Mouse (Mus musculus) liver, embryonic 14.5 days (tissue): ENCODE data around the gene Nipsnap3a. TPM values are rescaled to one million over a fixed set of nuclear protein-coding genes. Genes with fewer than 3 reads are reported as not detected.

Source experiments
- ATAC-seq: fragments of 200-750 bp; cut with Nextera tagmentation; 2 replicates; pipeline ENCODE4 v1.8.0; 2017; ENCODE audit warnings: moderate number of reproducible peaks, mild to moderate bottlenecking, moderate library complexity; ENCODE audit not compliant: insufficient read depth
- DNase-seq, 3 experiments: peaks; one replicate each; pipeline ENCODE4 v3.0.0-alpha.2; 2012 to 2013; ENCODE audit warnings: low read depth in 3 of 3, low spot score in 3 of 3
- H3K27ac ChIP-seq: fragments of 300-500 bp; sonication (generic); 2 replicates; pipeline ENCODE4 v1.5.1; 2014; ENCODE audit warnings: moderate library complexity, mild to moderate bottlenecking, control low read depth, inconsistent platforms
- H3K27me3 ChIP-seq: fragments of 300-500 bp; sonication (generic); 2 replicates; pipeline ENCODE4 v1.6.1; 2014; ENCODE audit warnings: mild to moderate bottlenecking, low read length, moderate library complexity; ENCODE audit not compliant: control insufficient read depth, insufficient read depth
- H3K36me3 ChIP-seq: fragments of 300-500 bp; sonication (generic); replicated peaks from 2 replicates; pipeline ENCODE4 v1.6.1; 2014; ENCODE audit warnings: low read depth; ENCODE audit not compliant: control insufficient read depth, insufficient read depth
- H3K4me1 ChIP-seq, 2 experiments: fragments of 200-500 bp in 1 of 2; fragments of 300-500 bp in 1 of 2; sonication (generic) in 1 of 2; replicated peaks; 2 replicates each; pipeline ENCODE4 v1.6.1; 2012 to 2014; ENCODE audit warnings: antibody characterized with exemption in 1 of 2, inconsistent platforms in 1 of 2, low read length in 1 of 2; ENCODE audit not compliant: control insufficient read depth in 2 of 2, insufficient read depth in 2 of 2
- H3K4me2 ChIP-seq: fragments of 300-500 bp; sonication (generic); 2 replicates; pipeline ENCODE4 v1.6.1; 2014; ENCODE audit warnings: low read depth, mild to moderate bottlenecking, control low read depth, moderate library complexity
- H3K4me3 ChIP-seq, 2 experiments: fragments of 200-500 bp in 1 of 2; fragments of 300-500 bp in 1 of 2; sonication (generic) in 1 of 2; 2 replicates each; pipeline ENCODE4 v1.5.1; 2012 to 2014; ENCODE audit warnings: low read depth in 2 of 2, low read length in 2 of 2, mild to moderate bottlenecking in 2 of 2, control low read depth in 1 of 2, inconsistent platforms in 1 of 2, moderate library complexity in 1 of 2; ENCODE audit not compliant: insufficient read depth in 1 of 2
- H3K9ac ChIP-seq: fragments of 300-500 bp; sonication (generic); replicated peaks from 2 replicates; pipeline ENCODE4 v1.6.1; 2014; ENCODE audit warnings: mild to moderate bottlenecking, control low read depth, moderate library complexity
- H3K9me3 ChIP-seq: fragments of 300-500 bp; sonication (generic); 2 replicates; pipeline ENCODE4 v1.6.1; 2016; ENCODE audit warnings: low read length, mixed read lengths; ENCODE audit not compliant: control insufficient read depth
- CTCF ChIP-seq: IDR thresholded peaks from 2 replicates; pipeline ENCODE4 v1.5.1; 2016; ENCODE audit warnings: antibody characterized with exemption, low read depth, control low read depth
- EP300 ChIP-seq: IDR thresholded peaks from 2 replicates; pipeline ENCODE4 v1.6.1; 2016; ENCODE audit warnings: antibody characterized with exemption, low read depth
- WGBS: fragments of 180-500 bp; shearing (Covaris S2); extraction: QIAGEN DNeasy Blood & Tissue Kit; methylation state at CpG from one replicate; pipeline ENCODE4 v1.1.7; 2014; ENCODE audit not compliant: insufficient replicate concordance; 5-methylcytosine and 5-hydroxymethylcytosine counted together
- polyA plus RNA-seq, 2 experiments: library from polyadenylated mRNA; depleted of rRNA in 1 of 2; stranded (reverse) in 1 of 2; unstranded in 1 of 2; fragments of >200 nt; fragmentation: Nextera tagmentation in 1 of 2; extraction: Ambion mirVana in 1 of 2; gene quantifications; 2 replicates each; pipeline versions ENCODE4 v1.2.1 to v1.2.3; 2012 to 2014

Nipsnap3a gene
- polyA plus RNA-seq, 2 experiments, result not detected

DNA sequence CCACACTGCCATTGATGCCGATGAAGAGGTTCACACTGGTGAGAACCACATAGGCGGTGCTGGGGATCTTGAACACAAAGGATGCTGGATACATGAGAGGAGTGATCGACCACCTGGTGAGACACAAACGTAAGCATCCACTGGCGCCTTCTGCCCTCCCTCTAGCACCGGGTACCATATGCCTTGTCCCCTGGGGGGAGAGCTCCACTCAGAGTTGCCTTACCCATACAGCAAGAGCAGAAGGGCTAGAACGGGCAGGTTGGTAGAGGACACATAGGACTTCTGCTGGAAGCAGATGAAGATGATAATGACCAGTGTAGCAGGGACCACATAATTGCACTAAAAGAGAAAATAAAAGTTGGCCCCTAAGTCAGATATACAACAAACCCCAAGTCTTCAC is 56.7 kb downstream of the Nipsnap3a start:
- ATAC-seq (no peak), DNase-seq (no peak)
- H3K4me3 ChIP-seq, result no peak overlapping the region
- H3K4me2 ChIP-seq, result no peak overlapping the region
- no peak overlapping the region for H3K9ac ChIP-seq
- H3K4me1 ChIP-seq, result no peaks in the 10 kb centered on the region
- TF ChIP-seq CTCF (no peak), EP300 (no peak)
- H3K9me3 ChIP-seq, result no peaks in the 10 kb centered on the region
- H3K36me3 ChIP-seq, result no peaks in the 10 kb centered on the region; the same call in none of the 2 replicates
- no peaks in the 10 kb centered on the region for H3K27me3 ChIP-seq
- no peak overlapping the region for H3K27ac ChIP-seq
- 73% methylated on average over 7 of the region's 7 CpGs for WGBS

DNA sequence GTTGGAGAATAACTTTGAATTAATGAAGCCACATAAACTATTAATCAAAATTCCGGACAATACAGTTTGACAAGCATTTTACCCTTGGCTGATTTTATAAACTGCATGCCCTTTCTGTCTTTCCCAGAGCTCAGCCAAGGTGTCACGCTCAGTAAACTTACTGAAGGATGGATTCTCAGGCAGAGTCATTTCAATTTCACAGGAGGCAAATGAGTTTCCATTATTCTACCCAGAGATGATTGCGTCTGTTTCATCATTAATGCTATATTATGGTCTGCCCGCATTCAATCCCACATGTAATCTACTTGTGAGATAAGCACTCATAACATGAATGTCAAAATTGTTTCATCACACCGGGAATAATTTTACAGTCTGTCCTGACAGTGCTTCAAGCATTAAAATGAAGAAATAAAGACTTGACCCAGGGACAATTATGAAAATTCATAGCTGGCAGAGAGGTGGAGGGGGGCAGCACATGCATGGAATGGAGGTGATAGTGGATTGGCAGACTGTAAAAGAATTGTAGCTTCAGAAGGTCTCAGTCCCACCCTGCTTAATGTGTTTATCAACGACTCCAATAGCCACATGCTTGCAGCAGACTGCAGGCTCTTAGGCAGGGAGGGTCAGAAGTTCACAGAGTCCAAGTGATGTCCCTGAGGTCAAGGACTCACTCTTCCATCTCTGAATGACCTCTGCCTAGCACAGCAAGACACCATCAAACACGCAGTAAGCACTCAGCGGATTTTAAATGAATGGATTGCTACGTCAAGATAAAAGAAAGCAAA is 57.4 kb downstream of the Nipsnap3a start:
- H3K4me2 ChIP-seq, result no peak overlapping the region
- H3K9me3 ChIP-seq, result no peaks in the 10 kb centered on the region
- H3K4me3 ChIP-seq, result no peak overlapping the region
- DNase-seq (no peak), ATAC-seq (no peak)
- no peak for TF ChIP-seq EP300
- H3K27ac ChIP-seq, result no peak overlapping the region
- 64% methylated on average over 9 of the region's 9 CpGs for WGBS
- H3K4me1 ChIP-seq, result no peaks in the 10 kb centered on the region
- no peak overlapping the region for H3K9ac ChIP-seq
- no peaks in the 10 kb centered on the region; the same call in none of the 2 replicates for H3K36me3 ChIP-seq
- no peaks in the 10 kb centered on the region for H3K27me3 ChIP-seq

Other genes starting within 250 kb of the Nipsnap3a start
- not detected in 2 replicates for gene Olfr275, start 174.7 kb upstream of the Nipsnap3a start, polyA plus RNA-seq (2012; rRNA removed)
- gene Olfr275, start 174.7 kb upstream of the Nipsnap3a start, polyA plus RNA-seq (2014; fragmentation: Nextera tagmentation; extraction: Ambion mirVana), result not detected in 2 replicates
- not detected in 2 replicates for gene Olfr273, start 130.0 kb upstream of the Nipsnap3a start, polyA plus RNA-seq (2012; rRNA removed)
- not detected in 2 replicates for gene Olfr273, start 130.0 kb upstream of the Nipsnap3a start, polyA plus RNA-seq (2014; fragmentation: Nextera tagmentation; extraction: Ambion mirVana)
- gene Olfr272, start 70.1 kb upstream of the Nipsnap3a start, polyA plus RNA-seq (2012; rRNA removed), result 0.03 and 0.04 TPM in 2 replicates
- gene Olfr272, start 70.1 kb upstream of the Nipsnap3a start, polyA plus RNA-seq (2014; fragmentation: Nextera tagmentation; extraction: Ambion mirVana), result not detected in 2 replicates
- not detected in 2 replicates for gene Olfr270, start 24.7 kb upstream of the Nipsnap3a start, polyA plus RNA-seq (2012; rRNA removed)
- gene Olfr270, start 24.7 kb upstream of the Nipsnap3a start, polyA plus RNA-seq (2014; fragmentation: Nextera tagmentation; extraction: Ambion mirVana), result not detected in 2 replicates
- 12.0 and 13.2 TPM in 2 replicates for gene Nipsnap3b, start 22.6 kb downstream of the Nipsnap3a start, polyA plus RNA-seq (2012; rRNA removed)
- 33.7 and 38.4 TPM in 2 replicates for gene Nipsnap3b, start 22.6 kb downstream of the Nipsnap3a start, polyA plus RNA-seq (2014; fragmentation: Nextera tagmentation; extraction: Ambion mirVana)
- 5.7 and 7.0 TPM in 2 replicates for gene Abca1, start 170.6 kb downstream of the Nipsnap3a start, polyA plus RNA-seq (2012; rRNA removed)
- gene Abca1, start 170.6 kb downstream of the Nipsnap3a start, polyA plus RNA-seq (2014; fragmentation: Nextera tagmentation; extraction: Ambion mirVana), result 12.0 and 13.1 TPM in 2 replicates